Mouse (Mus musculus): ENCODE measurements around the gene Lect2. TPM values are rescaled to one million over a fixed set of nuclear protein-coding genes. Genes with fewer than 3 reads are reported as not detected.
A peak's percentile ranks its signal among the peaks of the same experiment; 100 is the strongest.

Gene Lect2
- not detected in 2 replicates for polyA plus RNA-seq (2015; fragmentation: Nextera tagmentation; extraction: Ambion mirVana)

DNA sequence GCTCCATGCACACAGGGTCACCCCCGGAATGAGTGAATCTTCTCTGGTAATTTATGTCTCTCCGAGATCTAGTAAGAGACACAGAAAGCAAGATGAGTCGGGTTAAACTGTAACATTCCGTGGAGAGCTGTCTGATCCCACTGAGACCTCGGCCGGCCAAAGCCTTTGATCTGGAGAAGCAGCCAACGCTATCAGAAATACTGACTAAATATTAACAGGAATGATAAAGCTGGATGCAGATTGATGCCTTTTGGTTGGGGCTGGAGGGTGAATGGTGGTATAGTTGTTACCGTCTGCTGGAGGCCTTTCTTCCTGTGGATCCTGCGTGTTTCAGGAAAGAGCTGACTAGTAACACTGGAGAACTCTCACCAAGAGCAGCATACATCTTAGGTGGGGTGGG, at the start of gene Lect2:
Gene Lect2, minus strand, starts transcription at position 102 of the 400 bp plus-strand sequence.
- Histone ChIP-seq H3K4me1 (no peaks in the 10 kb centered on the region), H3K27ac (replicated peaks) (no peak within 1 kb of the TSS), H3K4me2 (replicated peaks) (no peak within 1 kb of the TSS), H3K9me3 (no peaks in the 10 kb centered on the region), H3K36me3 (no peaks in the 10 kb centered on the region), H3K4me3 (no peak within 1 kb of the TSS), H3K9ac (replicated peaks) (no peak within 1 kb of the TSS), H3K27me3 (no peaks in the 10 kb centered on the region)
- ATAC-seq (replicated peaks): no peak
- WGBS: 87% methylated on average over 9 of the region's 9 CpGs

DNA sequence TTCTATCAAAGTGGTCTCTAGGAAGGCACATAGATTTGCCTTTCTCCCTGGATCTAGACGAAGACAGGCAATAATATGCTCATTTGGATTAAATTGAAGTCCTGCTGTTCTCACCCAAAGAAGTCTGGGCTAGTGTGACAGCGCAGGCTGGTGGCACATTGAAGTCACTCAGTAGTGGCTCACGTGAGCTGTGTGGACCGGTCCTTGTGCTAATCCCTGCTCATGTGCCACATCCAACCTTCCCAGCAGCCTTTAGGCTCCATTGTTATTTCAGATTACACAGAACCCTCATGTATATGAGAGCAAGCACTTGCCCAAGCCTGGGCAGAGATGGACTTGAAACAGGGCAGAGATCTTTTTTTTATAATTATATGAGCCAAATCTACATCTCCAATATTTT, 49.0 kb upstream of the Lect2 start:
- peak; percentile 46; the same call in 1 of the 2 replicates for ATAC-seq (replicated peaks)
- peak overlapping the region; percentile 49 for H3K27ac ChIP-seq (replicated peaks)
- H3K4me3 ChIP-seq: no peak overlapping the region
- WGBS: 31% methylated on average over 4 of the region's 4 CpGs
- H3K9ac ChIP-seq (replicated peaks): no peak overlapping the region
- no peaks in the 10 kb centered on the region for H3K9me3 ChIP-seq
- no peak overlapping the region for H3K4me2 ChIP-seq (replicated peaks)
- no peaks in the 10 kb centered on the region for H3K27me3 ChIP-seq
- no peaks in the 10 kb centered on the region for H3K36me3 ChIP-seq
- H3K4me1 ChIP-seq: peaks cover 20% of the 10 kb centered on the region

DNA sequence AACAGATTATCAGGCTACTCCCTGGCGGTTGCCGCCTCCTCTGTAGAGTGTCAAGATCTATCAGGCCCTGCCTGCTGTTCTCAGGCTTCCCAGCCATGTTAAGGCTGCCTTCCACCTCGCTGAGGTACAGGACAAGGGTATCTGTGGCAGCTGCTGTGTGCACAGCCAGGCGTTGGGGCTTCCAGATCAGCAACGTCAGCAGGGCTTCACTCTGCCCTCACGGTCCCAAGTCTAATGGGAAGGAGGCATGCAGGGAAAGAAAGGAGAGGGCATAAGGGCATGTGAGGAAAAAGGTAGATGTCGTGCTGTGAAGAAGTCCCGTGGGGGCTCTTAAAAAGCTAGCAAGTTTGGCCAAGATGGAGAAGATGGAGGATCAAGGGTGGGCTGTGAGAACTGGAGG, 46.9 kb upstream of the Lect2 start:
- Histone ChIP-seq H3K36me3 (no peaks in the 10 kb centered on the region), H3K9ac (replicated peaks) (no peak overlapping the region), H3K27me3 (no peaks in the 10 kb centered on the region), H3K9me3 (no peaks in the 10 kb centered on the region), H3K4me3 (no peak overlapping the region), H3K27ac (replicated peaks) (no peak overlapping the region), H3K4me1 (peaks cover 15% of the 10 kb centered on the region), H3K4me2 (replicated peaks) (no peak overlapping the region)
- 81% methylated on average over 8 of the region's 8 CpGs for WGBS
- ATAC-seq (replicated peaks): no peak

DNA sequence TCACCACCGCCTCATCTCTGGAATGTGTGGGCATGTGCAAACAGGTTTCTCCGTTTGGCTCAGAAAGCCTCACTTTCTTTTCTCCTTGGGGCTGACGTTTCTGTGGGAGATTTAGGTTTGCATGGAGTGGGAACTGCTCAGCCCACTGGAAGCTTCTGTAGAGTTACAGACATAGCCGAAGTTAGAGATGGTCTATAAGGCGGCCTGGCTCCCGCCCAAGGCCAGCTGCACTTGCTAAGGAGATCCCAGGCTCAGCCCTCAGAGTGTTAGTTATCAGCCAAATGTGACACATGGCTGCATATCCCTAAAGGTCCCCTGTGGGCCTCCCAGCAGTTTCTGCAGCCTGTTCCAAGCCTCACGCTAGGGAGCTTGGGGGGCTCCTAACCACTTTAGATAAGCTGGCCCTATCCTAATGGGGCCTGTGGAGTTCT, 45.7 kb upstream of the Lect2 start:
- Histone ChIP-seq H3K9me3 (no peaks in the 10 kb centered on the region), H3K27ac (replicated peaks) (no peak overlapping the region), H3K4me1 (peaks cover 15% of the 10 kb centered on the region), H3K36me3 (no peaks in the 10 kb centered on the region), H3K9ac (replicated peaks) (no peak overlapping the region), H3K27me3 (no peaks in the 10 kb centered on the region), H3K4me2 (replicated peaks) (no peak overlapping the region), H3K4me3 (no peak overlapping the region)
- 73% methylated on average over 7 of the region's 7 CpGs for WGBS
- ATAC-seq (replicated peaks): no peak

DNA sequence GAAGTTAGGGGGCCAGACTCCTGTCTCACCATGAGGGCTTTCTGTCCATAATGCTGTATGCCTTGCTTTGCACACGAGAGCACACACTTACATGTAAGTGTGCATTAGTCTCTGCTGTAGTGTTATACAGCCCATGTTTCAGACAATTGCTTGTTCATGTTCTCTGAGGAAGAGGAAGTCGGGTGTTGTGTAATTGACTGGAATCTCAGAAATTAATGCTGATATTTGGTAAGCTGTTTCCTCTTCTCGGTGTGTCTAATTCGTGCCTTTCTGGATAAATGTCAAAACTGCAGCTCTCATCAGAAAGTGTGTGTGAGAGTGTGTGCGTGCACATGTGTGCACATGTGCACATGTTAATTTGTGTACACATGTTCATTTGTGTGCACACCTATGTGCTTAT, 44.9 kb upstream of the Lect2 start:
- ATAC-seq (replicated peaks): no peak
- 92% methylated on average over 5 of the region's 5 CpGs for WGBS
- no peak overlapping the region for H3K4me3 ChIP-seq

DNA sequence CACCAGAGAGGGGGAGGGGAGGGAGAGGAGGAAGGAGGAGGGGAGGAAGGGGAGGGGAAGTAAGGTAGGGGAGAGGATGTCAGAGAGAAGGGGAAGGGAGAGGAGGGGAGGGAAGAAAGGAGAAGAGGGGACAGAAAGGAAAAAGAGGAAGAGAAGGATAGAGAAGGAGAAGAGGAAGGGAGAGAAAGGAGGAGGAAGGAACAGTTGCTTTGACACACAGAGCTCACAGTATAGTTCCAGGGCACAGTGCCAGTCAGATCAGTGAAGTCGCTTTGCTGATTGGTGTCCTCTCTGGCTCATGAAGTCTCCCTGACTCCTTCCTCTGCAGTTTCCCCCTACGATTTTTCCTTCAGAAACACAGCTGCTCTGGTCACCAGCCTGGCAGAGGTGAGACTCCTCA, 43.6 kb upstream of the Lect2 start:
- no peak overlapping the region for H3K4me2 ChIP-seq (replicated peaks)
- ATAC-seq (replicated peaks): no peak
- peaks cover 3% of the 10 kb centered on the region; the same call in 1 of the 2 replicates for H3K4me1 ChIP-seq
- no peak overlapping the region for H3K27ac ChIP-seq (replicated peaks)
- no peaks in the 10 kb centered on the region for H3K9me3 ChIP-seq
- no peaks in the 10 kb centered on the region for H3K36me3 ChIP-seq
- no peaks in the 10 kb centered on the region for H3K27me3 ChIP-seq
- H3K4me3 ChIP-seq: no peak overlapping the region
- WGBS: 59% methylated on average over 2 of the region's 2 CpGs
- no peak overlapping the region for H3K9ac ChIP-seq (replicated peaks)

More for the DNA sequence above, 44.9 kb upstream of the Lect2 start:
- no peak overlapping the region for H3K9ac ChIP-seq (replicated peaks)
- no peak overlapping the region for H3K27ac ChIP-seq (replicated peaks)
- no peaks in the 10 kb centered on the region for H3K27me3 ChIP-seq
- no peak overlapping the region for H3K4me2 ChIP-seq (replicated peaks)
- peaks cover 14% of the 10 kb centered on the region for H3K4me1 ChIP-seq
- no peaks in the 10 kb centered on the region for H3K36me3 ChIP-seq
- H3K9me3 ChIP-seq: no peaks in the 10 kb centered on the region

DNA sequence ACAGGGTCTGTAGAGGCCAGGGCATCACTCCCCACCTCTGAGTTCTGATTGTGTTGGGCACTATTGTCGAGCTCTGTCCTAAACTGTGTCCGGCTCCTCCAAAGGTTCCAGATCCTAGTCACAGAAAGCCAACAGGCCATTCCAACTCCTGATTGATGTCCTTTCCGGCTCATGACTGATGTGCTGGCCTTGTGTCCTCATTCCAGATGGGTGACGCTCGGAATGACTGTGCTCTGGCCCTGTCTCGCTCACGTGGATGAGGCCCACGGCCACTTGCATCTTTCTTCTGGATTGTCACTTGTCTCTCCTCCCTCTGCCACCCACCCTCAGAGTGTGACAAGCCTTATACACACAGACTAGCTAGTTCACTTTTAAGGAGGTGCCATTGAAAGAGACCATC, 42.9 kb upstream of the Lect2 start:
- Histone ChIP-seq H3K27ac (replicated peaks) (no peak overlapping the region), H3K4me1 (no peaks in the 10 kb centered on the region), H3K4me2 (replicated peaks) (no peak overlapping the region), H3K36me3 (no peaks in the 10 kb centered on the region), H3K9ac (replicated peaks) (no peak overlapping the region), H3K27me3 (no peaks in the 10 kb centered on the region), H3K4me3 (no peak overlapping the region), H3K9me3 (no peaks in the 10 kb centered on the region)
- 94% methylated on average over 8 of the region's 8 CpGs for WGBS
- ATAC-seq (replicated peaks): no peak

DNA sequence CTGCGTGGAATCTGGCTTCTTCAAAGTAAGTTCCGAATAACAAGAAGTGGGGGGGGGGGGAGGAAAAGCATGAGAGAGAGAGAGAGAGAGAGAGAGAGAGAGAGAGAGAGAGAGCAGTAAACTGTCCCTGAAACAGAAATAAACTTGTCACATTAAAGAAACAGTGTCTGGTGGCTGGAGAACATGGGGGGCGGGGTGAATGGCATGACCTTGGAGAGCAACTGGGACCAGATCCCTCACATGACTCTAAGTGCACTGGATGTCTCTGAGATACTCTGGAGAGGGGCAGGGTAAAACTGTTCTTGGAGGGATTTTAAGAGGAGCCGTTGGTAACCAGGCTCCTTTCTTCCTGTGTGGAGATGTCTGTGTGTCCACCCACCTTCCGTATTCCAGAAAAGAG, 41.9 kb upstream of the Lect2 start:
- no peaks in the 10 kb centered on the region for H3K9me3 ChIP-seq
- WGBS: 88% methylated on average over 5 of the region's 5 CpGs
- no peak overlapping the region for H3K4me2 ChIP-seq (replicated peaks)
- no peaks in the 10 kb centered on the region for H3K27me3 ChIP-seq
- no peak for ATAC-seq (replicated peaks)
- H3K36me3 ChIP-seq: no peaks in the 10 kb centered on the region
- H3K4me1 ChIP-seq: no peaks in the 10 kb centered on the region
- H3K4me3 ChIP-seq: no peak overlapping the region
- no peak overlapping the region for H3K27ac ChIP-seq (replicated peaks)
- no peak overlapping the region for H3K9ac ChIP-seq (replicated peaks)

DNA sequence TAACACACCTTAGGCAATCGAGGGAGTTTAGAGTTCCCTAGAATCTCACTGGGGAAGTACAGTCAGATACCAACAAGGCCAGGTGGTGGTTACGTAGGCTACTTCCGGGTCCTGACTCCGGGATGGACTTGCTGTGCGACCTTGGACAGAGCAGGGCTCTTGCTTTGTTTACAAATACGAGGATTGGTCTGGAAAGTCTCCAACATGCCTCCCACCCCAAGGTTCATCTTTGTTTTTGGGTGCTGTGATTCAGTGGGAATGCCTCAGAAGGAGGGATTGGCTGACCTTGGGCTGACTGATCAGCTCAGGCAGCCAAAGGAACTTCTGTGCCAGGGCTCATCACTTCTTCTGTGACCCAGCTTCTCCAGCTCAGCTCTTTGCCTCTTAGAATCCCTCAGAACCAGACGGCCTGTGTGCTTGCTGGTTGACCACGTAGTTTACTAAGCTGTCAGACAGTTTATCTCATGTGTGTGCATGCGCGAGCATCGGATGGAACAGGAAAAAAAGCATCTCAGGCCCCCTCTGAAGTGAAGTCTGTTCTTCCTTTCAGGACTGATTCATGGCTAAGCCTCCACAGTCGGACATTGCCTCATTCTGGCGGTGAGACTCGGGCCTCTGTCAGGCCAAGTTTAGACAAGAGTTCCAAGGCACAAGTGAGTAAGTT, 40.3 kb upstream of the Lect2 start:
- Histone ChIP-seq H3K27ac (replicated peaks) (no peak overlapping the region), H3K9ac (replicated peaks) (no peak overlapping the region), H3K4me1 (no peaks in the 10 kb centered on the region), H3K9me3 (no peaks in the 10 kb centered on the region), H3K27me3 (no peaks in the 10 kb centered on the region), H3K4me2 (replicated peaks) (no peak overlapping the region), H3K36me3 (no peaks in the 10 kb centered on the region), H3K4me3 (no peak overlapping the region)
- WGBS: 86% methylated on average over 14 of the region's 14 CpGs
- no peak for ATAC-seq (replicated peaks)

DNA sequence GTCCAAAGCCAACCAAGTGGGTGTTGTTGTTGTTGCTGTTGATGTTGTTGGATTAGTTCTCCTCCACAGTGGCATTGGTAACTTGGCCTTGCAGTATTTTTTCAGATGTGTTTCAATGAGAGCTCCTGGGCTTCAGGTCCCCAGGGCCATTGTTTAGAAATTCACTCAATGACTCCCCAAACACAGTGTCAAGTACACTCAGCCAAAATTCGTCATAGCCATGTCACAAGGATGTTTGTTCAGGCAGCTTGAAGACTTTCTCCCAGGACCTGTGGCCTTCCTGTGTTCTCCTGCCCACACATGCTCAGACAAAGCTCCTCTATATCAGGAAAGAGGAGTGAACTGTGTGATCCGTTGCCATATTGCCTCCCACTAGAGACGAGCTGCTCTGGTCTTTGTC, 37.7 kb upstream of the Lect2 start:
- Histone ChIP-seq H3K27me3 (no peaks in the 10 kb centered on the region), H3K4me1 (peaks cover 19% of the 10 kb centered on the region), H3K9ac (replicated peaks) (no peak overlapping the region), H3K36me3 (no peaks in the 10 kb centered on the region), H3K27ac (replicated peaks) (no peak overlapping the region), H3K4me2 (replicated peaks) (no peak overlapping the region), H3K4me3 (no peak overlapping the region), H3K9me3 (no peaks in the 10 kb centered on the region)
- WGBS: 90% methylated on average over 3 of the region's 3 CpGs
- ATAC-seq (replicated peaks): no peak

DNA sequence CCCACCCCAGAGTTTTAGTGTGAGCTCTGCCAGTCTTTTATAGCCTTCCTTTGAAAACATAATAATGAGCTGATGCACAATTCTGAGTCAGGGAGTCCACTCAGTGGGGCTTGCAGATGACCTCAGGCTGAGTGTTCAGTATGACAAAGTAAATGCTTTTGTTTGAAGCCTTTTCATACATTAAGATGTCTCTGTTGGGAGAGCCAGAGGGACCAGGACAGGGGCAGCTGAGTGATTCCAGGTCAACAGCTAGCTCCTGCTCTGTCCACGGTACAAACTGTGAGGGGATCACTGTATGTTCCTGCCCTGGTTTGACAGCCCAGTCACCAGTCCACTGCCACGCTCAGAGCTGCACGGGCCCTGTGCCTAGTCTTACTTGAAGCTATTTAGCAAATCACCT, 34.4 kb upstream of the Lect2 start:
- no peak overlapping the region for H3K4me2 ChIP-seq (replicated peaks)
- H3K9ac ChIP-seq (replicated peaks): no peak overlapping the region
- H3K27me3 ChIP-seq: no peaks in the 10 kb centered on the region
- H3K27ac ChIP-seq (replicated peaks): peak overlapping the region; percentile 20; the same call in 1 of the 2 replicates
- ATAC-seq (replicated peaks): no peak
- 18% methylated on average over 3 of the region's 3 CpGs for WGBS
- no peak overlapping the region for H3K4me3 ChIP-seq
- no peaks in the 10 kb centered on the region for H3K9me3 ChIP-seq
- peaks cover 25% of the 10 kb centered on the region for H3K4me1 ChIP-seq
- no peaks in the 10 kb centered on the region for H3K36me3 ChIP-seq

DNA sequence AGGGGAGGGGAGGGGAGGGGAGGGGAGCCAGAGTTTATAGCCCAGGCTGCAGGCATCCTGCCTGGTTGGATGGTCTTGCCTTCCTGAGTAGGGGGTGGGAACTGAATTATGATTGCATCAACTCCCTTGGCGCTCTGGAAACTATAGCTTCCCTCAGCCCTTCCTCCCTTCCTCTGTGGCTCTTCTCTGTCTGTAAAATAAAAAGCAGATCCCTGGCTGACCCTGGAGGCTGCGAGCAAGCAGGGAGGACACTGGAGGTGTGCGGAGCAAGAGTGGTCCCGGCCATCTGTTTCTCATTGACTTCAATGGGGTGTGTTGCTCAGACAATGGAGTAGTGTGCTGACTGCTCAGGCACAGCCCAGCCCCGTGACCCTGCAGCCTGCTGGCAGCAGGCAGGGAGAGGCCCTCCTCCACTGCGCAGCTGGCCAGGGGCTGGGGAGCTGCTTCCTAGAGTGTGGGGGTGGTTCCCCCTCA, 33.7 kb upstream of the Lect2 start:
- H3K36me3 ChIP-seq: no peaks in the 10 kb centered on the region
- no peaks in the 10 kb centered on the region for H3K9me3 ChIP-seq
- no peak overlapping the region for H3K9ac ChIP-seq (replicated peaks)
- peaks cover 25% of the 10 kb centered on the region for H3K4me1 ChIP-seq
- H3K4me2 ChIP-seq (replicated peaks): peak overlapping the region; percentile 26
- 0% methylated on average over 6 of the region's 6 CpGs for WGBS
- ATAC-seq (replicated peaks): peak; percentile 89
- H3K27me3 ChIP-seq: no peaks in the 10 kb centered on the region
- peak overlapping the region; percentile 79 for H3K27ac ChIP-seq (replicated peaks)
- H3K4me3 ChIP-seq: no peak overlapping the region

DNA sequence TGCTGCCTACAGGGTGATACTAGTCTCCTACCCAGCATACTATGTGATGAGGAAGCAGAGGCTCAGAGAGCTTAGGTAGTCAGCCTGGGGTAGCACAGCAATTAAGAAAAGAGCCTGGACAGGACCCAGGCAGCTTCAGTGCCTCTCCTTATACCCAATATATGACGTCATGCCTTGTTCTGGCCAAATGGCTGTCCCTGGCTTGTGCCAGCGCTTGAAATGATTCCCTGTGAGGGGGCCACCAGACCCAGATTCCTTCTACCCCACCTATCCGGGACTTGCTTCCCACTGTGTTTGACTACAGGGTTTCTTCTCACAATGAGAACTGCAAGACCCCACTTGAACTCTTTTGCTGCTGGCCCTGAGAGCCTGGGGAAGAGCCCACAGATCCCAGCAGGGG, 33.2 kb upstream of the Lect2 start:
- H3K4me3 ChIP-seq: no peak overlapping the region
- no peak overlapping the region for H3K4me2 ChIP-seq (replicated peaks)
- 1% methylated on average over 3 of the region's 3 CpGs for WGBS
- no peak overlapping the region; the same call in 1 of the 2 replicates for H3K27ac ChIP-seq (replicated peaks)
- no peaks in the 10 kb centered on the region for H3K27me3 ChIP-seq
- peaks cover 25% of the 10 kb centered on the region for H3K4me1 ChIP-seq
- H3K9ac ChIP-seq (replicated peaks): no peak overlapping the region
- no peaks in the 10 kb centered on the region for H3K36me3 ChIP-seq
- H3K9me3 ChIP-seq: no peaks in the 10 kb centered on the region
- ATAC-seq (replicated peaks): peak; percentile 74

All from forebrain, embryonic 15.5 days (tissue).